Mouse (Mus musculus) megakaryocyte, embryonic 14.5 days (primary cell): Measurements from ENCODE around the gene Dars. TPM values are rescaled to one million over a fixed set of nuclear protein-coding genes. Genes with fewer than 3 reads are reported as not detected.
"Not testable (repeated sequence)": the region's sequence is repeated elsewhere in the genome, so short reads cannot be mapped to it uniquely, and the experiment has no call there.

Experiments
- H3K27me3 ChIP-seq: replicated peaks from 2 replicates; pipeline ENCODE3; 2012; ENCODE audit warnings: inconsistent platforms
- H3K36me3 ChIP-seq: replicated peaks from 2 replicates; pipeline ENCODE3; 2012; ENCODE audit warnings: low read length, inconsistent platforms, mixed read lengths
- H3K4me1 ChIP-seq: 2 replicates; pipeline ENCODE4 v1.6.1; 2012; ENCODE audit warnings: inconsistent platforms
- H3K4me3 ChIP-seq: replicated peaks from 2 replicates; pipeline ENCODE3; 2012; ENCODE audit warnings: moderate library complexity, mild to moderate bottlenecking, inconsistent platforms
- H3K9me3 ChIP-seq: 2 replicates; pipeline ENCODE4 v1.6.1; 2012; ENCODE audit warnings: inconsistent platforms
- FLI1 ChIP-seq: IDR thresholded peaks from 2 replicates; pipeline ENCODE4 v1.6.1; 2012; ENCODE audit warnings: low read length, inconsistent platforms, mixed read lengths
- GATA1 ChIP-seq: IDR thresholded peaks from 3 replicates; pipeline ENCODE4 v1.6.1; 2012; ENCODE audit warnings: mixed read lengths, low read length, inconsistent platforms, borderline replicate concordance
- polyA plus RNA-seq: library from polyadenylated mRNA; stranded (reverse); fragments of >175 nt; gene quantifications from 2 replicates; pipeline ENCODE4 v1.2.3, GENCODE M21; 2012; ENCODE audit warnings: low replicate concordance; ENCODE audit not compliant: insufficient read depth

Gene Dars
- polyA plus RNA-seq, 1 experiment = 132 TPM

DNA sequence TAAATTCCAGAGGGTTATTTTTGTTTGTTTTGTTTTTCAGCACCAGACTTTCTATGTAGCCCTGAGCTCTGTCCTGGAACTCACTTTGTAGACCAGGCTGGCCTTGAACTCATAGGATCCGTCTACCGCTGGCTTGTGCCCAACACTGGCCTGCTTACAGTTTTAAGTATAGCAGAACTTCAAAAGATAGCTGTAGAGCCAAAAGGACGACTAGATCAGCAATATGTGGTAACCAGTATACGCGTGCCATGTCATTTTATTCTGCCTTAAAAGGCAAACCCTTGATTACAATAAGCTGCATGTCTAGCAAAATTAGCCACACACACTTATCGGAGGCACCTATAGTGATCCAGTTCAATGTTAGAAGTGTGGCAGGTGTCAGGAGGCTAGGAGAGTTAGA, 58.9 kb downstream of the Dars start:
- H3K9me3 ChIP-seq = no peaks in the 10 kb centered on the region
- no peak for TF ChIP-seq FLI1
- TF ChIP-seq GATA1 = no peak
- peaks cover 48% of the 10 kb centered on the region for H3K4me1 ChIP-seq
- peak overlapping the region; percentile 95 for H3K4me3 ChIP-seq
- no peaks in the 10 kb centered on the region for H3K27me3 ChIP-seq
- H3K36me3 ChIP-seq = peaks cover 56% of the 10 kb centered on the region

GRCm38 (mm10) chr1:128357452-128357851, 59.7 kb downstream of the Dars start:
- peaks cover 48% of the 10 kb centered on the region for H3K4me1 ChIP-seq
- H3K27me3 ChIP-seq = no peaks in the 10 kb centered on the region
- no peaks in the 10 kb centered on the region for H3K9me3 ChIP-seq
- no peak for TF ChIP-seq FLI1
- TF ChIP-seq GATA1 = no peak
- peaks cover 56% of the 10 kb centered on the region for H3K36me3 ChIP-seq
- H3K4me3 ChIP-seq = peak overlapping the region; percentile 95

DNA sequence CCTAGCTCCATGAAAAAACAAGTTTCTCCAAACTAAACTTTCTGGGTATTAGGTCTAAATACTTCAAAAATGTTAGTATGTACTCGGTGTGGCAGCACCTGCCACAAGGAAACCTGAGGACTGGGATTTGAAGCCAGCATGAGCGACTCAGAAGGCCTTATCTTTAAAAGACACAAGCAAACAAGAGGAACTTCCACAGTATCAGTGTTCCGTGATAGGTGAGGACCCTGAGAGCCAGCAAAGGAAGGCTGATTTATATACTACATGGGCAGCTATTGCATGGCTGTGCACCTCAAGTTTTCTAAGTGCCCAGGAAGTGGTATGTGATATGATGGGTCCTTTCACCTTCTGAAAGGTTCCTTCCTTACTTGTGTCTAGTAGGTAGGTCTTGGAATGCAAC, 64.1 kb downstream of the Dars start:
- Histone ChIP-seq H3K36me3 (peaks cover 81% of the 10 kb centered on the region), H3K4me3 (no peak overlapping the region), H3K4me1 (peaks cover 24% of the 10 kb centered on the region), H3K27me3 (no peaks in the 10 kb centered on the region), H3K9me3 (no peaks in the 10 kb centered on the region)
- TF ChIP-seq FLI1 (no peak), GATA1 (no peak)

DNA sequence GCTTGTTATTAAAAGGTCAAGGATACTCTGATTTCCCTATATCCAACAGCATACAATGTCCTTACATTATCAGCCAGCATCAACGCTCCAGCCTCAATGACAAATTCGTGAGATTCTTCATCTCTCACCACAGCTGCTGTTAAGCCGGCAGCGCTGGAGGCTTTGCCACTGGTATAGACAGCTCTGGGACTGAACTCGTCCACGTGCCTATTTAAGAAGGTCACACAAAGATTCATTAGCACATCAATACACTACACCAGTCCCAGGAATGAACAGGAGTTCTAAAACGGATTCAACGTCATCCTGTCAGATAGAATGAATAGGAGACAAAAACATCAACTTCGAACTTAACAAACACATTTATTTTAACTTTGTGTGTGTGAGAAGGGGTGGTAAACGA, 72.9 kb downstream of the Dars start:
- H3K4me3 ChIP-seq = no peak overlapping the region
- H3K36me3 ChIP-seq = peaks cover 93% of the 10 kb centered on the region
- peaks cover 14% of the 10 kb centered on the region for H3K4me1 ChIP-seq
- no peak for TF ChIP-seq FLI1
- no peak for TF ChIP-seq GATA1
- H3K27me3 ChIP-seq = no peaks in the 10 kb centered on the region
- H3K9me3 ChIP-seq = no peaks in the 10 kb centered on the region

- H3K4me1 ChIP-seq = no peaks in the 10 kb centered on the region
- no peaks in the 10 kb centered on the region for H3K9me3 ChIP-seq
- H3K36me3 ChIP-seq = peaks cover 92% of the 10 kb centered on the region
- TF ChIP-seq FLI1 = no peak
- TF ChIP-seq GATA1 = no peak
- H3K27me3 ChIP-seq = no peaks in the 10 kb centered on the region
- no peak overlapping the region for H3K4me3 ChIP-seq
Observed at GRCm38 (mm10) chr1:128337708-128338320, 79.4 kb downstream of the Dars start.

DNA sequence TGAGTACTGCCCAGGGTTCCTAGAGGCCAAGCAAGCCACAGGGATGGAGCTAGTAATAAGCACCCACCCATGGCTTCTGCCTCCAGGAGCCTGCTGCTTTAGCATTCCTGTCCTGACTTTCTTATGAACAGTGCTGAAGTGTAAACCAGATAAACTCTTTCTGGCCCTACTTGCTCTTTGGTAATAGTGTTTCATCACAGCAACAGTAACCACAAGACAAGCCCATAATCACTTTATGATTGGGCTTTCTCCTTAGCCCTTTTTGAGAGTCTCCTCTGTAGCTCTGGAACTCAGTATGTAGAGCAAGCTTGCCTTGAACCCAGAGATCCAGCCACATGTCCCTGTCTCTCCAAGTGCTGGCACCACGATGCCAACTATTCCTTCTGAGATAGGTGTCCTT, 86.9 kb downstream of the Dars start:
- no peaks in the 10 kb centered on the region for H3K27me3 ChIP-seq
- H3K36me3 ChIP-seq = peaks cover 87% of the 10 kb centered on the region
- H3K4me3 ChIP-seq = no peak overlapping the region
- TF ChIP-seq FLI1 (no peak), GATA1 (no peak)
- no peaks in the 10 kb centered on the region for H3K9me3 ChIP-seq
- peaks cover 21% of the 10 kb centered on the region for H3K4me1 ChIP-seq

GRCm38 (mm10) chr1:128328218-128328617, 89.0 kb downstream of the Dars start, which contains the start of gene Lct:
Gene Lct (minus strand): TSS chr1:128328318.
- peaks cover 33% of the 10 kb centered on the region for H3K4me1 ChIP-seq
- no peak within 1 kb of the TSS for H3K4me3 ChIP-seq
- no peaks in the 10 kb centered on the region for H3K9me3 ChIP-seq
- TF ChIP-seq FLI1 (no peak), GATA1 (no peak)
- peaks cover 78% of the 10 kb centered on the region for H3K36me3 ChIP-seq
- no peaks in the 10 kb centered on the region for H3K27me3 ChIP-seq

DNA sequence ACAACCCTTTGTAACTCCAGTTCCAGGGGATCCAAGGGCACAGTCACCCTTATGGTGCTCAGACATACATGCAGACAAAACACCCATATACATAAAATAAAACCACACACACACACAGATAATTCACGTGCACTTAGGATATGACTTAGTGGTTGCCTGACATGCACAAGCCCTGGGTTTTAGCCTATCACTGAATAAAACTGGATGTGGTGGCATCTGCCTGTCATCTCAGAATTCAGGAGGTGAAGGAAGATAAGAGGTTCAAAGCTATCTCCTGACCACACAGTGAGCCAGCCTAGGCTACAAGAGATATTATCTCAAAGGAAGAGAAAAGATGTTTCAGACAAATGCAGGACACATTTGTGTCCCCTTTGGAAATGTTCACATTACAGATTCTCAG, 90.0 kb downstream of the Dars start:
- H3K36me3 ChIP-seq = peaks cover 68% of the 10 kb centered on the region
- H3K4me1 ChIP-seq = peaks cover 38% of the 10 kb centered on the region
- no peaks in the 10 kb centered on the region for H3K9me3 ChIP-seq
- TF ChIP-seq GATA1 (no peak), FLI1 (no peak)
- H3K4me3 ChIP-seq = no peak overlapping the region
- H3K27me3 ChIP-seq = no peaks in the 10 kb centered on the region

DNA sequence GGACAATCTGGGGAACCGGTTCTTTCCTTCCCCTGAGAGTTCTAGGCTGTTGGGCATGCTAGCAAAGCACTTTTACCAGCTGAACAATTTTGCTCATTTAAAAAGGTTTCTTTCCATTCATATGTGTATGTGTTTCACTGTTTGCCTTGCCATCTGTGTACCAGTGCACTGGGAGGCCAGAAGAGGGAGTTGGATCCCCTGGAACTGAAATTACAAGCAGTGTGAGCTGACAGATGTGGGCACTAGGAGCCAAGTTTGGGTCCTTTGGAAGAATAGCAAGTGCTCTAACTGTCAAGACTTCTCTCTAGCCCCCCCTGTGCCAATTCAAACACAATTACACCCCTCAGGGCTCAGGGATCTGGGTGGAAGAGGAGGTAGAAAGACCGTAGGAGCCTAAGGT, 92.4 kb downstream of the Dars start:
- TF ChIP-seq FLI1 (no peak), GATA1 (no peak)
- Histone ChIP-seq H3K27me3 (no peaks in the 10 kb centered on the region), H3K9me3 (no peaks in the 10 kb centered on the region), H3K4me1 (peaks cover 33% of the 10 kb centered on the region), H3K4me3 (no peak overlapping the region), H3K36me3 (peaks cover 44% of the 10 kb centered on the region)

DNA sequence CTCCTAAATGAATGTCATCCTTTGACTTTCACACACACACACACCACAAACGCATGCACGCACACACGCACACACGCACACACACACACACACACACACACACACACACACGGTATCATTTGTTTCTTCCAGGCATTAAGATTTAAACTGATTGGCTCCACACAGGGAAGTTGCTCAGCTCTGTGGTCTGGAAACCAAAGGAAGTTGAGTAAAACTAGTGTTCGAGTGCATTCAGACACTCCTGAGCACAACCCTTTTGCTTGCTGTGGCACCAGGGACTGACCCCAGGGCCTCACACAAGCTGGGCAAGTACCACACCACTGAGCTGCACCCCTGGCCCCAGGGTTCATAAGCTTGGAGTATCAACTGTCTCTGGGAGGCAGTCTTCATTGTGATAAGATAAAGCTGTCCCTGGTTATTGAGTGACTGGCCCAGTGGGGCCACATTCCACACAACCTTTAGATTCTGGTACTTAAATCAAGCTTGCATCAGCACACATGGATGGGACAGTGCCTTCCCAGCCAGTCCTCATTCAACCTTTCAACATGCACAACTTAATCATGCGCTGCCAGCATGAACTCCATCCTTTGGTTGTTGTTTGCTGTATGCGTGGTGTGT, 94.0 kb downstream of the Dars start:
- H3K9me3 ChIP-seq = no peaks in the 10 kb centered on the region
- H3K4me3 ChIP-seq = peak overlapping the region; percentile 40
- H3K4me1 ChIP-seq = peaks cover 30% of the 10 kb centered on the region
- peaks cover 29% of the 10 kb centered on the region for H3K36me3 ChIP-seq
- H3K27me3 ChIP-seq = no peaks in the 10 kb centered on the region
- TF ChIP-seq GATA1 = no peak

DNA sequence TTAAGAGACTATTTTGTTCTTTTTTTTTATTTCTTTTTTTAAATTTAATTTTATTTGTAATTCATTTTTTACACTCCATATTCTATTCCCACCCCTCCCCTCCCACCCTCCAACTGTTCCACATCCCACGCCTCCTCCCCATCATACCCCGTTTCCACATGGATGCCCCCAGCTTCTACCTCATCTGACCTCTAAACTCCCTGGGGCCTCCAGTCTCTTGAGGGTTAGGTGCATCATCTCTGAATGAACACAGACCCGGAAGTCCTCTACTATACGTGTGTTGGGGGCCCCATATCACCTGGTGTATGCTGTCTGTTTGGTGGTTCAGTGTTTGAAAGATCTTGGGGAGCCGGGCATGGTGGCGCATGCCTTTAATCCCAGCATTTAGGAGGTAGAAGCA, 97.9 kb downstream of the Dars start:
- H3K4me3 ChIP-seq, H3K9me3 ChIP-seq, H3K36me3 ChIP-seq, H3K27me3 ChIP-seq: not testable (repeated sequence)
- H3K4me1 ChIP-seq = peaks cover 23% of the 10 kb centered on the region
